Mouse (Mus musculus) regulatory T cell (primary cell): ENCODE results near the gene Icos.

Experiments
- in situ Hi-C: fragments of 300-600 bp; cut with MboI, MseI; formaldehyde crosslinking; loops from one replicate; pipeline ENCODE4 v1.15.1; 2025; ENCODE audit warnings: high pct_unique_total_duplicates

Icos gene

GRCm38 (mm10) chr1:60977641-60978040 lies at the start of gene Icos:
Icos (plus strand) TSS chr1:60977927.
- in situ Hi-C loops = no loop called here

DNA sequence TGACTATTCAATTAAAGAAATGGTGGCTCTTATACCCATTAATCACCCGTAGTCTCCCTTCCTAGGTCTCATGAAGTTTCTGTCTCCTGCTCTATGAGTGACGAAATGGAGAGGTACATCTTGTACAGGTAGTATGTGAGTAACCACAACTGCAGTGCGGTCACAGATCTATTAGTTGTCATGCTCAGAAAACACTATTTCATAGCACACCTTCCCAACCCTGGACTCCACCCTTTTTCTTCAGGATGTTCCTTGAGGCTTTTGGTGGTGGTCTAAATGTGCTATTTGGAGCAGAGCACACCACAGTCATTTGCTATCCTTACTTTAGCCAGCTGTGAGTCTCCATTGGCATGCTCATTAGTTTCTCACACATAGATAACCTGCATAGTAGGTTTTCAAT lies 48.7 kb upstream of the Icos start:
- in situ Hi-C loops = no loop called here

DNA sequence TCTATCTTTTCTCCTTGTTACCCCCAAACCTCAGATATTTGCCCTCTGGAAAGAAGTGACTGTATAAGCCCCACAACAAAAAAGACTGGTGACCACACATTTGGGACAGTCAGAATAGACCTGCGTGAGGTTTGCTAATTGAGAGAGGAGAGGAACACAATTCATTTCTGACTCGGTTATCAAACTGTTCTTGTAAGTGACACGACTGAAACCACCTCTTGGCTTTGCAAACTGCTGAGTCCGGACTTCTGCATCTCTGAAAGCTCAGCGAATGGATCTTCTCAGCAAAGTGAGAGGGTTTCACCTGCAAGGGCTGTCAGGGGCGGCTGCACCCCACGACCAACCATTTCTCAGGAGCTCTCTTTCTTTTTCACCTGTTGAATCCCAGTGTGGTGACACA lies 47.3 kb upstream of the Icos start:
- in situ Hi-C loops = no loop called here

GRCm38 (mm10) chr1:60935968-60936581 lies 41.7 kb upstream of the Icos start:
- in situ Hi-C loops = no loop called here

- in situ Hi-C loops = no loop called here
Measured at GRCm38 (mm10) chr1:60936963-60937711, 40.6 kb upstream of the Icos start.

DNA sequence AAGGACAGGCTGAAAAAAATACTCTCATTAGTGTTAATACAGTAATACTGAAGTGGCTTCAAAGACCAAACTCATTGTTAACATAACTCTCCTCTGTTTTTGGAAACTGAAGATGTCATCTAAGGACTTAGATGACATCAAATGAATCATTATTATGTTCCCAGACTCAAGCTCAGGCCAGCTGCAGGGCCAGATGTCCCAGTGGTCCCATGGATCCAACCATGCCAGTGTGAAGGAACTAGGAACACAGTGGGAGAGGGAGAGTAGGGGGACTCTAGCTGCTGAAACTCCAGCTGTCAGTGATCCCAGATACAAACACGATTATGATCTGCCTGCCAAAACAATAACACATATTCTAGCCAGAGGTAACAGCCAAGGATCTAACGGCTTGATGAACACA lies 39.5 kb upstream of the Icos start:
- in situ Hi-C loops = no loop called here

DNA sequence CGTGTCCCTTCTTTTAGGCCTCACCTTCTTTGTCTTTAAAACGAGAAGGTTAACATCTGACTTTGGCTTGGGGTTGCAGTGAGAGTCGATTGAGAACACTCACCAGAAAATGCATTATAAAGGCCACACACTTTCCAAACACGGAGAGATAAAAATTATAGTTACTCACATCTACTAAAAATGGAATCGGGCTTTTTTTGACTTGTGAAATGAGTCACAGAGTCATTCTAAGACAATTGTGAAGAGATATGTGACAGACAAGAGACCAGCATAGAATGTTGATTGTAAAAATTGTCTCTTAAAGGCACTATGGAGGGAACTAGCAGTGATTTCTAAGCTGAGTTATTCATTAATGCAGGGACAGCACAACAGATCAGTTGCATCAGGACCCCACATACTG lies 38.8 kb upstream of the Icos start:
- in situ Hi-C loops = no loop called here

GRCm38 (mm10) chr1:60940023-60940422 lies 37.7 kb upstream of the Icos start:
- in situ Hi-C loops = loop anchor here (5.0 kb wide), 2 partner anchors 33 to 68 kb away; no protein-coding TSS in a partner anchor

DNA sequence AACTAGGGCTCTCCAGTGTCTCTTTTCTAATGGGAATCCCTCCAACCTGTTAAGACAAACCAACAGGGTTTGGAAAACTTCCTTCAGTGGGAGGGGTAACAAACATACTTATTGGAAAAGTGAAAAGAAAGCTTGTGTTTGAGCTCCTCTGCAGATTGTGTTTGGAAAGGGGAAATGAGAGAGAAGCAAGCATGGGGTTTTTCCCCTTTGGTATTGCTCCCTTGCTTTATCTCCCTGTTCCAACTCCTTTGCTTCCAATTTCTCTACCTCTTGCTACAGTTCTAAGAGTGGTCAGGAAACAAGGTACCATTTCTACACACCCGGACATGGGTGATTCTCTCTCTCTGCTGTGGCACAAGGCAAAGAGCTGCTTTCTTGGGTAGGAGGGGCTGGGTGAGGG lies 37.1 kb upstream of the Icos start:
- in situ Hi-C loops = loop anchor here (5.0 kb wide), 2 partner anchors 33 to 68 kb away; no protein-coding TSS in a partner anchor

- in situ Hi-C loops = loop anchor here (5.0 kb wide), 2 partner anchors 34 to 69 kb away; no protein-coding TSS in a partner anchor
Measured at GRCm38 (mm10) chr1:60941056-60942048, 36.4 kb upstream of the Icos start.

- in situ Hi-C loops = loop anchor here (5.0 kb wide), 2 partner anchors 36 to 71 kb away; no protein-coding TSS in a partner anchor
Measured at GRCm38 (mm10) chr1:60942921-60943320, 34.8 kb upstream of the Icos start.

GRCm38 (mm10) chr1:60945633-60946401 lies 31.9 kb upstream of the Icos start:
- in situ Hi-C loops = no loop called here

GRCm38 (mm10) chr1:60948112-60948511 lies 29.6 kb upstream of the Icos start:
- in situ Hi-C loops = no loop called here

GRCm38 (mm10) chr1:60952958-60953357 lies 24.8 kb upstream of the Icos start:
- in situ Hi-C loops = no loop called here

- in situ Hi-C loops = no loop called here
Measured at GRCm38 (mm10) chr1:60953686-60954085, 24.0 kb upstream of the Icos start.

- in situ Hi-C loops = loop anchor here (5.0 kb wide), 1 partner anchor 67 kb away; the partner anchor contains the start of gene Ctla4
Measured at GRCm38 (mm10) chr1:60954759-60955158, 23.0 kb upstream of the Icos start.

DNA sequence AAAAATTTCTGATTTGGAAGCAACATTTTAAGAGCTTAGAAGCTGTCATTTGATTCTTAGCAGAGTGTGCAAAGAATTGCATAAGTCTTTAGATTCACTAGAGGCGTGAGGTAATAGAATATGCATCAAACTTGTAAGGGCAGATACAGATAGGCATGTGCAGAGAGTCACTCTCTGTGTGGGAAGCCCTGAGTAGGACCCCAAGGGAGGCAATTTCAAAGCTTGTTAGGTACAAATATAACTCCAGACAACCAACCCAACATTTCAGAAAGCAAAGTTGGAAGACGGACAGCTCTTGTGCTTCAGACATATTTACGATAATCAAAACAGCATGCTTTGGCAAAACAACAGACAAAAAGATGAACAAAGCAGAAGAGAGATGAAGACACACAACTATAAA lies 22.5 kb upstream of the Icos start:
- in situ Hi-C loops = loop anchor here (5.0 kb wide), 1 partner anchor 68 kb away; the partner anchor contains the start of gene Ctla4

DNA sequence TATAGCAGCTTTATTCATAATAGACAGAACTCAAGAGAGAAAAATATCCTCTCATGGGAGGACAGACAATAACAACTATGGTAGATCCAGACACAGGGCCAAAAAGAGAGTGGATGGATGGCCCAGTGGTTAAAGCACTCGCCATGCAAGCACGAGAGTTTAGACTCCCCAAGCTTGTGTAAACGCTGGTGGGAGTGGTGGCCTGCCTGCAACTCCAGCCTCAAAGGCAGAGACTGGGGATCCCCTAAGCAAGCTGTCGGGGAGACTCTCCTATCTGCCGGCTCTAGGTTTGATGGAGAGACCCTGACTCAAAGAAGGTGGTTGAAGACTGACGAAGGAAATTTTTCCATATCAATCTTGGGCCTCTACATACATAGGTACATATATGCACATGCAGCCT lies 21.5 kb upstream of the Icos start:
- in situ Hi-C loops = loop anchor here (5.0 kb wide), 1 partner anchor 69 kb away; the partner anchor contains the start of gene Ctla4

DNA sequence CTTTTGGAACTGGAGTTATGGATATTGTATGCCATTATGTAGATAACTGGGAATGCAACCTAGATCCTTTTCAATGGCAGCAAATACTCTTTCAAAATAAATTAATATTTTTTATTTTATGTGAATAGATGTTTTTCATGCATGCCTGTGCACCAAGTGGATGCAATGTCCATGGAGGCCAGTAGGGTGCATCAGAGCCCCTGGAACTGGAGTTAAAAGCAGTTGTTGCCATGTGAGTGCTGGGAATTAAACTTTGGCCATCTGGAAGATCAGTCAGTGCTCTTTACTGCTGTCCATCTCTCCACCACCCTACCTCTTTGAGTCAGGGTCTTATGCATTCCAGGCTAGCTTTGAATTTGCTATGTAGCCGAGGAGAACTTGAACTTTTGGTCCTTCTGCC lies 19.4 kb upstream of the Icos start:
- in situ Hi-C loops = loop anchor here (5.0 kb wide), 1 partner anchor 71 kb away; the partner anchor contains the start of gene Ctla4

- in situ Hi-C loops = loop anchor here (5.0 kb wide), 1 partner anchor 72 kb away; the partner anchor contains the start of gene Ctla4
Measured at GRCm38 (mm10) chr1:60959246-60959645, 18.5 kb upstream of the Icos start.

- in situ Hi-C loops = loop anchor here (10.0 kb wide), 1 partner anchor 426 kb away; no protein-coding TSS in a partner anchor
Measured at GRCm38 (mm10) chr1:60960451-60960850, 17.3 kb upstream of the Icos start.
